In the genomic region with DNA sequence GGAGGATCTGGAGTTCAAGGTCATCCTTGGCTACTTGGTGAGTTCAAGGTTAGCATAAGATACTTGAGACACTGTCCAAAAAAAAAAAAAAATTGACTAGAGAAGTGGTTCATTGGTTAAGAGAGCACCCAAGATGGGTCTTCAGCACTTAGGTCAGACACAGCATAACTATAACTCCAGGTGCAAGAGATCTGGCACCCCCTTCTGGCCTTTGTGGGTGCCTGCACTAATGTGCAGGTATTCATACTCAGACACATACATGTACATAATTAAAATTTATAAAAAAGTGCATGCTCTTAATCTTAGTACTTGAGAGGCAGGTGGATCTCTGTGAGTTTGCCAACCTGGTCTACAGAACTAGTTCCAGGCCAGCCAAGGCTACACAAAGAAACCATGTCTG, we compare ENCODE assay signal across 9 mouse cellular contexts. TPM values are rescaled to one million over a fixed set of nuclear protein-coding genes. Genes with fewer than 3 reads are reported as not detected.
A peak's percentile ranks its signal among the peaks of the same experiment; 100 is the strongest.
DNase-seq lines count a peak whose midpoint lies in the region; ATAC-seq and TF ChIP-seq lines count a peak whose summit lies in the region.
"Had no signal": no experiment of that assay in that cellular context is flagged by ENCODE, and none has a peak within 500 bp of the region (broad histone marks: within the 10 kb centered on the region; RNA-seq: fewer than 3 reads in every experiment).

No protein-coding gene starts in this region.

- peak; percentile 25; the same call in 1 of the 2 replicates for TF ChIP-seq CTCF in heart, postnatal 0 days (IDR thresholded peaks at IDR 0.05; ENCODE audit: low read depth)
- TF ChIP-seq CTCF in thymus, adult 2 months (IDR thresholded peaks at IDR 0.05; ENCODE audit: borderline replicate concordance, control insufficient read depth, extremely low read depth, insufficient read depth, low read length, poor library complexity), result no peak

- no peak for TF ChIP-seq EP300 in heart, postnatal 0 days (IDR thresholded peaks at IDR 0.05; ENCODE audit: low read depth)

- H3K4me1 ChIP-seq in heart, postnatal 0 days (ENCODE audit: control insufficient read depth, insufficient read depth), result peaks cover 11% of the 10 kb centered on the region
- H3K4me1 ChIP-seq in thymus, adult 2 months (replicated peaks; ENCODE audit: control insufficient read depth, insufficient read depth, low read length), result peaks cover 6% of the 10 kb centered on the region
- H3K4me1 ChIP-seq in liver, embryonic 12.5 days, result peaks cover 17% of the 10 kb centered on the region

- DNase-seq in heart, postnatal 0 days (ENCODE audit: low spot score), result no peak
- DNase-seq in heart, postnatal 25 days (ENCODE audit: low spot score), result no peak
- DNase-seq in thymus, postnatal 25 days, result peak; percentile 35
- DNase-seq in thymus, adult 2 months, result no peak
- no peak for DNase-seq in layer of hippocampus, postnatal 10 days (ENCODE audit: low spot score in 2 of 2)
- DNase-seq in cerebellum, adult 11 months, result no peak
- no peak for DNase-seq in urinary bladder, postnatal 10 days (ENCODE audit: low spot score)

- H3K9me3 ChIP-seq in heart, postnatal 0 days (replicated peaks; ENCODE audit: control insufficient read depth, low read length), result peaks cover 6% of the 10 kb centered on the region; the same call in 1 of the 2 replicates
- H3K9me3 ChIP-seq in liver, embryonic 12.5 days (replicated peaks), result peaks cover 6% of the 10 kb centered on the region; the same call in 1 of the 2 replicates

- H3K27me3 ChIP-seq in heart, postnatal 0 days (ENCODE audit: control insufficient read depth, insufficient read depth, low read length), result no peaks in the 10 kb centered on the region
- no peaks in the 10 kb centered on the region for H3K27me3 ChIP-seq in thymus, adult 2 months (ENCODE audit: control insufficient read depth, insufficient read depth, low read length)
- no peaks in the 10 kb centered on the region for H3K27me3 ChIP-seq in liver, embryonic 12.5 days (replicated peaks)

- no peak for TF ChIP-seq POLR2A in thymus, adult 2 months (IDR thresholded peaks at IDR 0.05; ENCODE audit: control insufficient read depth, extremely low read depth, insufficient read depth, low read length, poor library complexity)

- intact Hi-C loops in heart, postnatal 25 days (cut with DNase I), result no loop called here

- no peak overlapping the region for H3K9ac ChIP-seq in heart, postnatal 0 days (replicated peaks; ENCODE audit: low read depth, low read length)
- no peak overlapping the region for H3K9ac ChIP-seq in liver, embryonic 12.5 days

- H3K36me3 ChIP-seq in heart, postnatal 0 days (replicated peaks; ENCODE audit: control insufficient read depth, insufficient read depth, low read length), result no peaks in the 10 kb centered on the region
- no peaks in the 10 kb centered on the region for H3K36me3 ChIP-seq in thymus, adult 2 months (ENCODE audit: control insufficient read depth, insufficient read depth, low read length)
- no peaks in the 10 kb centered on the region for H3K36me3 ChIP-seq in liver, embryonic 12.5 days

- H3K4me2 ChIP-seq in heart, postnatal 0 days (ENCODE audit: low read depth, low read length), result no peak overlapping the region
- no peak overlapping the region for H3K4me2 ChIP-seq in liver, embryonic 12.5 days

- no peak overlapping the region for H3K27ac ChIP-seq in heart, postnatal 0 days (ENCODE audit: low read depth)
- no peak overlapping the region for H3K27ac ChIP-seq in thymus, adult 2 months (ENCODE audit: control insufficient read depth, insufficient read depth, low read length)
- no peak overlapping the region for H3K27ac ChIP-seq in liver, embryonic 12.5 days

- ATAC-seq in heart, postnatal 0 days (ENCODE audit: insufficient read depth, low read depth), result no peak
- peak; percentile 57; the same call in 1 of the 2 replicates for ATAC-seq in liver, embryonic 12.5 days
- ATAC-seq: forebrain, embryonic 14.5 days had no signal

- H3K4me3 ChIP-seq in heart, postnatal 0 days (ENCODE audit: low read depth, low read length), result no peak overlapping the region
- no peak overlapping the region for H3K4me3 ChIP-seq in thymus, adult 2 months (ENCODE audit: control insufficient read depth, insufficient read depth, low read length)
- H3K4me3 ChIP-seq in liver, embryonic 12.5 days, result no peak overlapping the region

RNA-seq across cellular contexts. Expression of a gene that starts 8.2 kb away (rescaled TPM):
- total RNA-seq in heart, postnatal 0 days (2014; rRNA removed; ENCODE audit: low replicate concordance), result 105 and 128 TPM in 2 replicates
- 53.5 and 65.7 TPM in 2 replicates for polyA plus RNA-seq in heart, postnatal 0 days (2015; fragmentation: Nextera tagmentation; extraction: Ambion mirVana)
- total RNA-seq in heart, postnatal 25 days (2021), result 100 to 1,000 TPM in 1 of 2 experiments, 10 to 100 TPM in 1; 91.3 to 119 TPM
- 140 and 147 TPM in 2 replicates for polyA plus RNA-seq in thymus, adult 2 months (2012; rRNA removed)
- 37.3 and 40.1 TPM in 2 replicates for polyA plus RNA-seq in liver, embryonic 12.5 days (2016; fragmentation: Nextera tagmentation; extraction: Ambion mirVana)
- 10 to 100 TPM; 35.9 to 39.0 TPM for total RNA-seq in layer of hippocampus, postnatal 10 days (2021)

RNA-seq across cellular contexts. Expression of a gene that starts 23.1 kb away (rescaled TPM):
- total RNA-seq in heart, postnatal 0 days (2014; rRNA removed; ENCODE audit: low replicate concordance), result 274 and 305 TPM in 2 replicates
- 401 and 442 TPM in 2 replicates for polyA plus RNA-seq in heart, postnatal 0 days (2015; fragmentation: Nextera tagmentation; extraction: Ambion mirVana)
- total RNA-seq in heart, postnatal 25 days (2021), result 100 to 1,000 TPM; 275 to 277 TPM
- 18.9 and 22.4 TPM in 2 replicates for polyA plus RNA-seq in thymus, adult 2 months (2012; rRNA removed)
- 28.9 and 30.0 TPM in 2 replicates for polyA plus RNA-seq in liver, embryonic 12.5 days (2016; fragmentation: Nextera tagmentation; extraction: Ambion mirVana)
- 10 to 100 TPM; 20.5 to 20.6 TPM for total RNA-seq in layer of hippocampus, postnatal 10 days (2021)

Comparison
In these comparisons a context has a peak if more than half of its experiments do, and no peak if none do; other contexts are left out.
1. RNA of a gene that starts 23.1 kb away (total RNA-seq): 274 to 305 TPM in heart, postnatal 0 days and 275 to 277 TPM in heart, postnatal 25 days; 20.5 to 20.6 TPM in layer of hippocampus, postnatal 10 days; every median in the first group is over 10 times any median in the second.